8 mouse cellular contexts compared by ENCODE assay signal in the genomic region with DNA sequence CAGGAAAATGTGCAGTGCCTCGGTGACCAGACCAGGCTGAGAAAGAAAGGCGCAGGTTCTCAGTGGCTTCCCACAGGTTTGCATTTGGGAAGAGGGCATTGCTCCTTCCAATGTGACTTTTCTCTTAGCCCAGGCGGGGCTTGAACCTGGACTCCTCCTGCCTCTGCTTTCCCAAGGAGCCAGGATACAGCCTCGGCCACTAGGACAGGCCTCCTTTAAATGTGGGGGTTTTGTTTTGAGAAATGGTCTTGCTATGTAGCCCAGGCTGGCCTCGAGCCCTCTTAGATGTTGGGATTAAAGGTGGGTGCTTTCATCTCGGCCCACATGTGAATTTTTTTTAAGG. TPM values are rescaled to one million over a fixed set of nuclear protein-coding genes. Genes with fewer than 3 reads are reported as not detected.
DNase-seq lines count a peak whose midpoint lies in the region; ATAC-seq lines count a peak whose summit lies in the region.

No protein-coding gene starts in this region.

- H3K9me3 ChIP-seq in kidney, embryonic 14.5 days (ENCODE audit: control insufficient read depth, low read length), result no peaks in the 10 kb centered on the region
- no peaks in the 10 kb centered on the region for H3K9me3 ChIP-seq in hindbrain, embryonic 13.5 days
- H3K9me3 ChIP-seq in midbrain, embryonic 13.5 days, result no peaks in the 10 kb centered on the region

- H3K27me3 ChIP-seq in kidney, embryonic 14.5 days (ENCODE audit: control insufficient read depth, insufficient read depth, low read length), result no peaks in the 10 kb centered on the region
- no peaks in the 10 kb centered on the region; the same call in 1 of the 2 replicates for H3K27me3 ChIP-seq in hindbrain, embryonic 13.5 days
- no peaks in the 10 kb centered on the region for H3K27me3 ChIP-seq in midbrain, embryonic 13.5 days

- WGBS in kidney, embryonic 14.5 days, result 5% methylated on average over 6 of the region's 6 CpGs
- 9% methylated on average over 6 of the region's 6 CpGs for WGBS in hindbrain, embryonic 13.5 days
- 9% methylated on average over 6 of the region's 6 CpGs for WGBS in midbrain, embryonic 13.5 days

- peak overlapping the region; percentile 70 for H3K4me3 ChIP-seq in kidney, embryonic 14.5 days (ENCODE audit: low read length)
- H3K4me3 ChIP-seq in brown adipose tissue, adult 24 weeks (ENCODE audit: insufficient read depth, low read depth, low read length), result peak overlapping the region; percentile 89
- peak overlapping the region; percentile 91 for H3K4me3 ChIP-seq in hindbrain, embryonic 13.5 days
- H3K4me3 ChIP-seq in midbrain, embryonic 13.5 days (replicated peaks), result peak overlapping the region; percentile 76

- no peak for DNase-seq in kidney, postnatal 10 days
- DNase-seq in adrenal gland, adult 18-20 months (ENCODE audit: low spot score in 2 of 2), result no peak
- DNase-seq in adrenal gland, postnatal 36 days, result no peak
- no peak for DNase-seq in kidney, postnatal 14 days

- peaks cover 22% of the 10 kb centered on the region for H3K36me3 ChIP-seq in kidney, embryonic 14.5 days (ENCODE audit: control insufficient read depth, insufficient read depth, low read length)
- H3K36me3 ChIP-seq in hindbrain, embryonic 13.5 days, result peaks cover 24% of the 10 kb centered on the region
- H3K36me3 ChIP-seq in midbrain, embryonic 13.5 days, result peaks cover 16% of the 10 kb centered on the region

- no peak; the same call in 1 of the 2 replicates for ATAC-seq in kidney, embryonic 14.5 days (ENCODE audit: low FRiP score, low TSS enrichment)
- no peak for ATAC-seq in hindbrain, embryonic 13.5 days (ENCODE audit: low FRiP score)
- ATAC-seq in midbrain, embryonic 13.5 days, result no peak

- H3K4me1 ChIP-seq in kidney, embryonic 14.5 days (ENCODE audit: control insufficient read depth, insufficient read depth, low read length), result peaks cover 7% of the 10 kb centered on the region
- H3K4me1 ChIP-seq in brown adipose tissue, adult 24 weeks (ENCODE audit: control insufficient read depth, insufficient read depth, insufficient read length, low read length), result 0 out of 2 replicates have a peak, but pooled peaks cover 2% of the 10 kb centered on the region
- H3K4me1 ChIP-seq in hindbrain, embryonic 13.5 days (replicated peaks), result peaks cover 28% of the 10 kb centered on the region
- peaks cover 22% of the 10 kb centered on the region for H3K4me1 ChIP-seq in midbrain, embryonic 13.5 days (replicated peaks)

- H3K27ac ChIP-seq in kidney, embryonic 14.5 days (ENCODE audit: low read depth, low read length), result peak overlapping the region; percentile 92
- H3K27ac ChIP-seq in brown adipose tissue, adult 24 weeks (replicated peaks; ENCODE audit: low read depth, low read length), result peak overlapping the region; percentile 29
- H3K27ac ChIP-seq in hindbrain, embryonic 13.5 days, result peak overlapping the region; percentile 93
- peak overlapping the region; percentile 88 for H3K27ac ChIP-seq in midbrain, embryonic 13.5 days

- peak overlapping the region; percentile 88 for H3K9ac ChIP-seq in kidney, embryonic 14.5 days (ENCODE audit: low read depth, low read length)
- H3K9ac ChIP-seq in hindbrain, embryonic 13.5 days, result peak overlapping the region; percentile 95
- peak overlapping the region; percentile 90 for H3K9ac ChIP-seq in midbrain, embryonic 13.5 days (replicated peaks)

- peak overlapping the region; percentile 55 for H3K4me2 ChIP-seq in kidney, embryonic 14.5 days (replicated peaks; ENCODE audit: low read depth, low read length)
- peak overlapping the region; percentile 71 for H3K4me2 ChIP-seq in hindbrain, embryonic 13.5 days
- peak overlapping the region; percentile 83 for H3K4me2 ChIP-seq in midbrain, embryonic 13.5 days (replicated peaks)

RNA-seq across cellular contexts. Expression of gene Mob1a, which starts 0.5 kb away (rescaled TPM):
- 38.9 and 92.4 TPM in 2 replicates for polyA plus RNA-seq in kidney, embryonic 14.5 days (2014; fragmentation: Nextera tagmentation; extraction: Ambion mirVana)
- polyA plus RNA-seq in brown adipose tissue, adult 24 weeks (2012; ENCODE audit: insufficient read depth, insufficient read length, missing spikeins), result 38.1 and 43.1 TPM in 2 replicates
- 27.3 and 27.6 TPM in 2 replicates for polyA plus RNA-seq in hindbrain, embryonic 13.5 days (2015; fragmentation: Nextera tagmentation; extraction: Ambion mirVana)
- 30.7 and 31.8 TPM in 2 replicates for polyA plus RNA-seq in midbrain, embryonic 13.5 days (2015; fragmentation: Nextera tagmentation; extraction: Ambion mirVana)
- total RNA-seq in adrenal gland, adult 18-20 months (2021), result 10 to 100 TPM; 67.7 to 79.2 TPM
- total RNA-seq in adrenal gland, postnatal 36 days (2021), result 10 to 100 TPM; 76.4 to 78.4 TPM

RNA-seq across cellular contexts. Expression of gene Mthfd2, which starts 0.7 kb away (rescaled TPM):
- polyA plus RNA-seq in kidney, embryonic 14.5 days (2014; fragmentation: Nextera tagmentation; extraction: Ambion mirVana), result 46.7 and 50.8 TPM in 2 replicates
- polyA plus RNA-seq in brown adipose tissue, adult 24 weeks (2012; ENCODE audit: insufficient read depth, insufficient read length, missing spikeins), result 5.2 and 7.4 TPM in 2 replicates
- polyA plus RNA-seq in hindbrain, embryonic 13.5 days (2015; fragmentation: Nextera tagmentation; extraction: Ambion mirVana), result 23.8 and 26.3 TPM in 2 replicates
- 26.5 and 26.6 TPM in 2 replicates for polyA plus RNA-seq in midbrain, embryonic 13.5 days (2015; fragmentation: Nextera tagmentation; extraction: Ambion mirVana)
- 10 to 100 TPM; 12.3 to 24.1 TPM for total RNA-seq in adrenal gland, adult 18-20 months (2021)
- 10 to 100 TPM; 19.1 to 40.5 TPM for total RNA-seq in adrenal gland, postnatal 36 days (2021)

RNA-seq across cellular contexts. Expression of gene Bola3, which starts 22.6 kb away (rescaled TPM):
- polyA plus RNA-seq in kidney, embryonic 14.5 days (2014; fragmentation: Nextera tagmentation; extraction: Ambion mirVana), result 142 and 182 TPM in 2 replicates
- 671 and 946 TPM in 2 replicates for polyA plus RNA-seq in brown adipose tissue, adult 24 weeks (2012; ENCODE audit: insufficient read depth, insufficient read length, missing spikeins)
- 62.2 and 68.7 TPM in 2 replicates for polyA plus RNA-seq in hindbrain, embryonic 13.5 days (2015; fragmentation: Nextera tagmentation; extraction: Ambion mirVana)
- polyA plus RNA-seq in midbrain, embryonic 13.5 days (2015; fragmentation: Nextera tagmentation; extraction: Ambion mirVana), result 69.0 and 71.7 TPM in 2 replicates
- total RNA-seq in adrenal gland, adult 18-20 months (2021), result 100 to 1,000 TPM; 257 to 284 TPM
- total RNA-seq in adrenal gland, postnatal 36 days (2021), result 100 to 1,000 TPM; 177 to 218 TPM

Comparison
In these comparisons a context has a peak if more than half of its experiments do, and no peak if none do; other contexts are left out.
1. H3K27ac ChIP-seq: peak in every context shown above with its lines; median percentile 93 in hindbrain, embryonic 13.5 days; 92 in kidney, embryonic 14.5 days; 88 in midbrain, embryonic 13.5 days; 29 in brown adipose tissue, adult 24 weeks.